Mouse (Mus musculus) megakaryocyte-erythroid progenitor cell, adult 5-6 weeks (primary cell): Measurements from ENCODE around the gene Neurl2. TPM values are rescaled to one million over a fixed set of nuclear protein-coding genes. Genes with fewer than 3 reads are reported as not detected.
"Not testable (repeated sequence)": the region's sequence is repeated elsewhere in the genome, so short reads cannot be mapped to it uniquely, and the experiment has no call there.

Experiments
- ATAC-seq: replicated peaks from 2 replicates; pipeline ENCODE4 v1.8.0; 2016; ENCODE audit warnings: mild to moderate bottlenecking, inconsistent platforms; ENCODE audit not compliant: severe bottlenecking, poor library complexity, low FRiP score, low TSS enrichment
- total RNA-seq, 2 experiments: library from RNA; stranded (forward) in 1 of 2; stranded (reverse) in 1 of 2; fragments of 200-1000, 215-1000 nt in 1 of 2; fragments of >200 nt in 1 of 2; fragmentation: Nextera tagmentation in 1 of 2; gene quantifications; 2 replicates each; pipeline ENCODE4 v1.2.3; 2014 to 2017

Gene Neurl2
- total RNA-seq, 2 experiments from 2014 or later = 0.26 TPM; not detected in 1

DNA sequence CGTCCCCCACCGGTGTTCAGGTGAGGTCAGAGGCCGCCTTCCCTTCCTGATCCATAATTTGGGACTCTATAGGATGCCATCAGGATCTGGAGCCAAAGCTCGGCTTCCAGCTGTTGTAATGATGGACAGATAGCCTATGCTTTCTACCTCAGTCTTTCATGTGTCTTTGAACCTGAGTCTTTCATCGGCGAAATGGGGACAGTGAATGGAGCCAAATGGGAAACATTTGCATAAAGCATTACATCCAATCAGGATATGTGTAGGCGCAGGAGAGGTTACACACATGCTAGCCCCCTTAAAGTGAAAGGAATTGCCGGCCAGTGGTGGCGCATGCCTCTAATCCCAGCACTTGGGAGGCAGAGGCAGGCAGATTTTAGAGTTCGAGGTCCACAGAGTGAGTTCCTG is 10.1 kb downstream of the Neurl2 start:
- ATAC-seq = peak; percentile 65

DNA sequence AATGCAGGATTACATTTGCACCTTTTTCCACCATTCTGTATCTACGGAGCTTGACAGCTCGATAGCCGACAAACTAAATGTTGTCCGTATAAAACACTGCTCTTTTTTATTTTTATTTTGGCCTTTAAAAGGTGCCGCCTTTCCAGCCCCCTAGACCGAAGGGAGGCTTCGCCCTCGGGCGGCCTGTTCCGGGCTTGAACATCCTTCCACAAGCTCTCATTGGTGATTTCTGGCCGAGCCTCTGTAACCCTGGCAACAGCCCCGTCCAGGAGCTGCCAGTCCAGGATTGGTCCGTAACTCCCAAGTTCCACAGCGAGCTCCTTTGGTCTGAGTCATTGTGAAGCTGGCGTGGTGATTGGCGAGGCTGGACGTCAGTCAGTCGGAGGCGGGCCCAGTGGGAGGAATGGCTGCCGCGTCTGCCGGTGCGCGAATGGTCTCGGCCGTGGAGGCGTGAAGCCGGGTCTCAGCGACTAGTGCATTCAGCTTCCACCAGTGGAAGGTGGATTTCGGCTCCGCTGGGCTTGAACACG is 10.6 kb downstream of the Neurl2 start, which contains the start of gene Zswim1:
Gene Zswim1 (plus strand): TSS at position 51 of the 530 bp plus-strand sequence.
- ATAC-seq = peak; percentile 96

GRCm38 (mm10) chr2:164821060-164821459 is 12.2 kb downstream of the Neurl2 start:
- ATAC-seq = no peak

DNA sequence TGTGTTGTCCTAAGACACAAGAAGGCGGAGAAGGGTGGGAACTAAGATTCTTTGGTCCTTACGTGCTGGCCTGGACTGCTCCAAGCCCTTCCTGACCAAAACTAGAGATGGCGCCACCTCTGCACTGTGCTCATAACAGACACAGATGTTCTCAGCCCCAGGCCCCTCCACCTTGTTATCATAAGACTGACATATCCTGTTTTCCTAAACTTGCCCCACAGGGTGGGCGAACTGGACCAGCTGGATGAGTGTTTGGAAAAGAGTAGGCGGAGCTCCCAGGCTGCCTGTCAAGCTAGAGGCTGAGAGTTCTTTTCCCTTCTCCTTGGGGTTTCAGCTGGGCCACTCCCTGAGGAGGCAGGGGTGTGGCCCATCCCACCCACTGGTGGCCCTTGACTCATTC is 15.6 kb downstream of the Neurl2 start:
- no peak for ATAC-seq

DNA sequence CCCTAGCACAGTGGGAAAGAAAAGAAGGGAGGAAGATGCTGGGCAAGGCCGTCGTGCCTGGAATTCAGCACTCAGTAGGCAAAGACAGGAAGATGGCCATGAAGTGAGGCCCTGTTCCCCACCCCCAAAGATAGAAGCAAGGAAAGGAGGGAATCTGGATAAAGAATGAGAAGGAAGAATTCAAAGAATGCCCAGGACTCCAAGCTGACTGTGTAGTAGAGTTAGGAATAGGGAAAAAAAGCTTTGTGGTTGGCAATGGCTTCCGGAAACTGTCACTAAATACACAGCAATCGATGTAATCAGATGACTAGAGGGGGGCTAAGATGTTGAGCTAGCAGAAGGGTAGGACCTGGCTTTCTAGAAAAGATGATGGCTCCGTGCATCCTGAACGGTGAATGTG is 16.1 kb downstream of the Neurl2 start:
- ATAC-seq = no peak

GRCm38 (mm10) chr2:164815821-164816220 is 17.4 kb downstream of the Neurl2 start:
- peak; percentile 89 for ATAC-seq

GRCm38 (mm10) chr2:164815348-164815747 is 17.9 kb downstream of the Neurl2 start:
- peak; percentile 18; the same call in 1 of the 2 replicates for ATAC-seq

GRCm38 (mm10) chr2:164813557-164813956 is 19.7 kb downstream of the Neurl2 start:
- ATAC-seq = no peak

GRCm38 (mm10) chr2:164806614-164807013 is 26.6 kb downstream of the Neurl2 start:
- ATAC-seq = no peak

DNA sequence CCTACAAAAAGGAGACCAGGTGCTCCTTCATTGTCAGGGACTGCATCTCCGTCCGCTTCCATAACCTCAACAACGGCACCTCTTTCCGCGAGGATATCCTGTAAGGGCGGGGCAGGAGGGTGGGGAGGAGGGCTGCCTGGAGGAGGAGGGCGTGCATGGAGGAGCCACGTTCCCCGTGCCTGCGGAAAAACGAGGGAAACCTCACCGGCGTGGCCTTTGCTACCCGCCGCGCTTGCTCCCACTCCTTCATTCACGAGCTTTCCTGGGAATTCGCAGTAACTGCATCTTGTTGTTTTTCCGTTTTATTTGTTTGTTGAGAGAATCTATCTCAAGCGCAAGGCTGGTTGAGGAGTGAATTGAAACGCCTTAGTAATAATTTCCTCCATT is 27.9 kb downstream of the Neurl2 start:
- ATAC-seq = peak; percentile 59

- peak; percentile 95 for ATAC-seq
These were observed 28.5 kb downstream of the Neurl2 start, which contains the start of the genes Acot8 and Zswim3 for GRCm38 (mm10) chr2:164804533-164805331. Acot8 (minus strand) TSS chr2:164804882. Zswim3 (plus strand) TSS chr2:164805098.

DNA sequence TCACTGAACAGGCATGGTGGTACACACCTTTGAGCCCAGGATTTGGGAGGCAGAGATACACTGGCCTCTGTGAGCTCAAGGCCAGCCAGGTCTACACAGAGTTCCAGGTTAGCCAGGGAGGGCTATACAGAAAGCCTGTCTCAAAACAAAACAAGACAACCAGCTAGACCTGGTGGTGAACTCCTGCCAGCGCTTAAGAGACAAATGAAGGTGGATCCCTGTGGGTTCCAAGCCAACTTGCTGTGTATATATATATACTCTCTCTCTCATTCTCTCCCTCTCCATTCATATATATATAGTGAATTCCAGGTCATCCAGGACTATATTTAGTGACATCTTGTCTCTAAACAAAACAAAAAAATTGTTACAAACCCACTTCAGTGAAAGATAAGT is 29.3 kb downstream of the Neurl2 start:
- ATAC-seq = 0 out of 2 replicates have a peak, but pooled peaks have one; percentile 10

GRCm38 (mm10) chr2:164803201-164803920 is 29.9 kb downstream of the Neurl2 start:
- no peak for ATAC-seq

DNA sequence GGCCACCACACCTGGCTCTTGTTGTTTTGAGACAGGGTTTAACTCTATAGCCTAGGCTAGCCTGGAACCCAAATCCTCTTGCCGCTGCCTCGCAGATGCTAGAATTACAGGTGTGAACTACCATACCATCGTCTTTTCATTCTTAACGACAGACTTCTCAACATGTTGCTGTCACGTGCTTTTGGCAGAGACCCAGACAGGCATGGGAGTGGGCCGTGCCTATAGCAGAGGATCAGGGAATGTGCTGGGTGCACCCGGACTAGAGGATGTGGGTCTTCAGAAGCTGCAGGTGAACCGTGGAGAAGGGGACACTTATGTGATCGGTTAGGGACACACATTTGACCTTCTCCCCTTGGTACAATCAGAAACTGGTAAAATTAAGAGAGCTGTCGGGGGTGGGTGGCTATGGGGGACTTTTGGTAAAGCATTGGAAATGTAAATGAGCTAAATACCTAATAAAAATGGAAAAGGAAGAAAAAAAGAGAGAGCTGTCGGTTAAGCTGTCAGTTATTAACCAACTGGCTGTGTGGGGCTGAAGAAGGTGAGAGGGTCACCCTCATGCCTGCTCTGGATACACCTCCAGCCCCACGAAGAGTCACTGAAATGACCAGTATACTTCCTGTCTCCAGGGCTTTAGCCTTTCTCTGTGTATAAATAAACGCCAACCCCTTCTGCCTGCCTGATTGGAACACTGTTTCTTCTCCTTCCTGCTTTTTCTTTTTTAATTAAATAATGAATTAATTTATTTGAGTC is 32.8 kb downstream of the Neurl2 start:
- no peak for ATAC-seq

- not testable (repeated sequence) for ATAC-seq
These were observed 34.7 kb downstream of the Neurl2 start for GRCm38 (mm10) chr2:164798554-164798953.

DNA sequence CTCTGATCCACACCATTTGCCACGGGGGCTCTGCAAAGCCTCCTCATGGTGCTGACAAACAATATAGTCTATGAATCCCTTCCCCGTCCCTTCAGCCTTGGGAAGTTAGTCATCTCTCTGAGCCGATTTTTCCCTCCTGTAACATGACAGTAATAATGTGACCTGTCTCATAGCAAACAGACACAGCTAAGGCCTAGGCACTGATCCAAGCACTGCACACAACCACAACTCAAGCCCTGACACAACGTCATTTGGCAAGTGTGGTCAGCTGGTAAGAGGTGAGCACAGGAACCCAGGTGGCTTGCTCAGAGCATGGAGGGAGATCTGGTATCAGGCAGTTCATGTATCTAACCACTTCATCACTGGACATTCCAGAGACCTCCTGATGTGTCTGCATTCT is 37.4 kb downstream of the Neurl2 start:
- no peak for ATAC-seq

GRCm38 (mm10) chr2:164794293-164794692 is 39.0 kb downstream of the Neurl2 start:
- peak; percentile 68 for ATAC-seq

DNA sequence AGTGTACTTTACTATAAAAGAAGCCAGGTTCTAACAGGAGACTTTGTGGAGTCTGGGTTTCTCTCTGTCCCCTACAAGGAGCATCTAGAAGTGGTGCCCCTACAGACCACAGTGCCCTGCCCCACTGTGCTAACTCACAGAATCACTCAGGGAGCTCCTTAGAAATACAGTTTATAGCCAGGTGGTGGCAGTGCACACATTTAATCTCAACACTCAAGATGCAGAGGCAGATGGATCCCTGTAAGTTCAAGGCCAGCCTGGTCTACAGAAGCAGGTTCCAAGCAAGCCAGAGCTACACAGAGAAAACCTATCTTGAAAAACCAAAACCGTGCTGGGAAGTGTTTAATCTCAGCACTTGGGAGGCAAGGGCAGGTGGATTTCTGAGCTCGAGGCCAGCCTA is 39.5 kb downstream of the Neurl2 start:
- peak; percentile 49 for ATAC-seq

- ATAC-seq = peak; percentile 58
These were observed 40.0 kb downstream of the Neurl2 start for GRCm38 (mm10) chr2:164793236-164793635.
